Mouse (Mus musculus) hindbrain, embryonic 15.5 days (tissue): ENCODE results near the gene Hps6. TPM values are rescaled to one million over a fixed set of nuclear protein-coding genes. Genes with fewer than 3 reads are reported as not detected.
A peak's percentile ranks its signal among the peaks of the same experiment; 100 is the strongest.
"Not testable (repeated sequence)": the region's sequence is repeated elsewhere in the genome, so short reads cannot be mapped to it uniquely, and the experiment has no call there.

Source experiments
- ATAC-seq: fragments of 200-750 bp; cut with Nextera tagmentation; 2 replicates; pipeline ENCODE4 v1.8.0; 2017; ENCODE audit warnings: low read depth, moderate number of reproducible peaks, moderate TSS enrichment; ENCODE audit not compliant: low FRiP score
- H3K27ac ChIP-seq: fragments of 300-500 bp; sonication (generic); replicated peaks from 2 replicates; pipeline ENCODE4 v1.5.1; 2015; ENCODE audit warnings: mild to moderate bottlenecking, inconsistent platforms
- H3K27me3 ChIP-seq: fragments of 300-500 bp; sonication (generic); 2 replicates; pipeline ENCODE4 v1.6.1; 2015; ENCODE audit warnings: control low read depth, inconsistent platforms
- H3K36me3 ChIP-seq: fragments of 300-500 bp; sonication (generic); 2 replicates; pipeline ENCODE4 v1.6.1; 2015; ENCODE audit warnings: control low read depth, inconsistent platforms
- H3K4me1 ChIP-seq: fragments of 300-500 bp; sonication (generic); replicated peaks from 2 replicates; pipeline ENCODE4 v1.6.1; 2015; ENCODE audit warnings: control low read depth, inconsistent platforms
- H3K4me2 ChIP-seq: fragments of 300-500 bp; sonication (generic); 2 replicates; pipeline ENCODE4 v1.6.1; 2015; ENCODE audit warnings: moderate library complexity, mild to moderate bottlenecking, inconsistent platforms
- H3K4me3 ChIP-seq: fragments of 300-500 bp; sonication (generic); 2 replicates; pipeline ENCODE4 v1.5.1; 2015; ENCODE audit warnings: mild to moderate bottlenecking, inconsistent platforms
- H3K9ac ChIP-seq: fragments of 300-500 bp; sonication (generic); 2 replicates; pipeline ENCODE4 v1.6.1; 2015; ENCODE audit warnings: inconsistent platforms
- H3K9me3 ChIP-seq: fragments of 300-500 bp; sonication (generic); 2 replicates; pipeline ENCODE4 v1.6.1; 2016; ENCODE audit warnings: control low read depth, inconsistent platforms
- WGBS: fragments of 180-500 bp; shearing (Covaris S2); methylation state at CpG from one replicate; pipeline ENCODE4 v1.1.7; 2015; 5-methylcytosine and 5-hydroxymethylcytosine counted together
- polyA plus RNA-seq: library from polyadenylated mRNA; unstranded; fragments of >200 nt; fragmentation: Nextera tagmentation; extraction: Ambion mirVana; gene quantifications from 2 replicates; pipeline ENCODE4 v1.2.1, GENCODE M21; 2015

The Hps6 gene
- 4.2 and 5.0 TPM in 2 replicates for polyA plus RNA-seq

DNA sequence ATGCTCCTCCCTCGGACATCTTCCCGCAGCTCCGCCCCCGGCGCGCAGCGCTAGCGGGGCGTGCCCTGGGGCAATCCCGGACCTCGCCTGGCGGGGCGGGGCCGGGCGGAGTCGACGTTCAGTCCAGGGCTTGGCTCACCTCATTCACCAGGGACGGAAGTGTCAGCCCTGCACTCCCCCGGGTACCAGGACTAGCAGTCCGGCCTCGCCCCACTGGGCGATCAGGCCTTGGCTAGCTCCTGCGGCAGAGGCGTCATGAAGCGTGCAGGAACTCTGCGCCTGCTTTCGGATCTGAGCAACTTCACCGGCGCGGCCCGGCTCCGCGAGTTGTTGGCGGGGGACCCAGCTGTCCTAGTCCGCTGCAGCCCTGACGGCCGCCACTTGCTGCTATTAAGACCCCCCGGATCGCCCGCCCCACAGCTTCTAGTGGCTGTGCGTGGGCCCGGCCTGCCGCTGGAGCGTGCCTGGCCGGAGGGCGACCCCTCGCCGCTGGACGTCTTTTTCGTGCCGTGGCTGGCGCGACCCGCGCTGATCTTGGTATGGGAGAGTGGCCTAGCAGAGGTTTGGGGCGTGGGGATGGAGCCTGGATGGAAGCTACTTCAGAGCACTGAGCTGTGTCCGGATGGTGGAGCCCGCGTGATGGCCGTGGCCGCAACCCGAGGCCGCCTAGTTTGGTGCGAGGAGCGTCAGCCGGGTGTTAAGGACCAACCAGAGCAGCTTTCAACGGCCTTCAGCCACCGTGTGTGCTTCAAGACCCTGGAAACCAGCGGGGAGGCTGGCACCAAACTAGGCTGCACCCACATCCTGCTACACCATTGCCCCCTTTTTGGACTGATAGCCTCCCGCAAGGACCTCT lies at the start of gene Hps6:
Hps6 (plus strand) TSS at position 138 of the 856 bp plus-strand sequence.
- Histone ChIP-seq H3K4me2 (peak within 1 kb of the TSS; percentile 95), H3K9ac (peak within 1 kb of the TSS; percentile 51), H3K27ac (no peak within 1 kb of the TSS), H3K27me3 (0 out of 2 replicates have a peak, but pooled peaks cover 10% of the 10 kb centered on the region), H3K9me3 (no peaks in the 10 kb centered on the region), H3K4me1 (peaks cover 21% of the 10 kb centered on the region), H3K36me3 (no peaks in the 10 kb centered on the region), H3K4me3 (peak within 1 kb of the TSS; percentile 52)
- 1% methylated on average over 69 of the region's 70 CpGs for WGBS
- peak; percentile 62 for ATAC-seq

DNA sequence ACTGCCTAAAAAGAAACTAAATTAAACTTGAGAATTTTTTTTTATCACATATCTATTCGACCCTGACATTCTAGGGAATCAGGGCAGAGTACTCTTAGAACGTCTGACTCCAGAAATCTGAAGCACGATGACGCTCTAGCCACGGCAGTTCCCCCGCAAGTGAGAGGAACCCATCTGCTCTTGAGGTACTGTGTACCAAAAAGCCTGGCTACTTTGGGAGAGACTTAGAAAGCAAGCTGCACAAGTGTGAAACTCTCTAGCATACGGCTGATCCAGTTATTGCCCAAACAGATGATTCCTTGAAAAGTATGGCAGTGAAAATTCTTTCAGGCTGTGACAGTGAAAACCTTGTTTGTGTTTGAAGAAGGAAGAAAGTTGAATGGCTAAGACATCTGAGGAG lies 46.6 kb upstream of the Hps6 start:
- H3K4me2 ChIP-seq = no peak overlapping the region
- H3K9ac ChIP-seq = no peak overlapping the region
- H3K9me3 ChIP-seq = no peaks in the 10 kb centered on the region
- H3K36me3 ChIP-seq = peaks cover 33% of the 10 kb centered on the region
- peaks cover 11% of the 10 kb centered on the region; the same call in 1 of the 2 replicates for H3K4me1 ChIP-seq
- no peak for ATAC-seq
- no peak overlapping the region for H3K27ac ChIP-seq
- H3K4me3 ChIP-seq = no peak overlapping the region
- WGBS = 93% methylated on average over 7 of the region's 7 CpGs
- H3K27me3 ChIP-seq = no peaks in the 10 kb centered on the region

DNA sequence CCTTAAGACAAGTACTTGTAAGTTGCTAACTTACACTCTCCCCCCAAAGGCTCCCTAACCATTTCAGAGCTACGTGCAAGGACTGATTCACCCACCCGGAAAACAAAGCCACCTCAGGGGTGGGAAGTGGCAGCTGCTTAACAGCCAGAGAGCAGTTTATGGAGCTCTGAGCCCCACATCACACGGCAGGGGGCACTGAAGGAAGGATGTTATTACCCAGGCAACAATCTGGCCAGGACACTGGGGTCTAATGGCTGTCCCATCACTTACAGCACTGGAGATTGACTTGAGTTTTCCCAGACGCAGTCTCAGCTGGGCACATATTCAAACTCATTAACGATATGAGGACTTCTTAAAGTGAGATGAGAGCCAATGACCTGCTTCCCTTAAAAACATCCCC lies 42.5 kb upstream of the Hps6 start:
- Histone ChIP-seq H3K4me3 (no peak overlapping the region), H3K27me3 (no peaks in the 10 kb centered on the region), H3K4me2 (no peak overlapping the region), H3K9me3 (no peaks in the 10 kb centered on the region), H3K27ac (no peak overlapping the region), H3K36me3 (peaks cover 38% of the 10 kb centered on the region), H3K9ac (no peak overlapping the region), H3K4me1 (peaks cover 11% of the 10 kb centered on the region; the same call in 1 of the 2 replicates)
- ATAC-seq = no peak
- WGBS = 17% methylated on average over 5 of the region's 5 CpGs

DNA sequence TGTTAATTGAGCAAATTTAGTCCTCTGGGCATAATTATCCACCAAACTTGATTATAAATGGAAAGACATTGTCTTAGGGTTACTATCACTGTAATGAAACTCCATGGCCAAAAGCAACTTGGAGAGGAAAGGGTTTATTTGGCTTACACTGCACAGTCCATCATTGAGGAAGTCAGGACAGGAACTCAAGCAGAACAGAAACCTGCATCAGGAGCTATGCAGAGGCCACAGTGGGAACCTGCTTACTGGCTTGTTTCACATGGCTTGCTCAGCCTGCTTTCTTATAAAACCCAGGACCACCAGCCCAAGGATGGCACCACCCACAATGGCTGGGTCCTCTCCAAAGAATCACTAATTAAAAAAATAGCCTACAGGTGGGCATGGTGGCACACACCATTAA lies 18.9 kb upstream of the Hps6 start:
- Histone ChIP-seq H3K4me1 (no peaks in the 10 kb centered on the region), H3K27me3 (no peaks in the 10 kb centered on the region), H3K9me3 (no peaks in the 10 kb centered on the region), H3K4me2 (no peak overlapping the region), H3K27ac (no peak overlapping the region), H3K4me3 (no peak overlapping the region), H3K36me3 (no peaks in the 10 kb centered on the region), H3K9ac (no peak overlapping the region)
- no peak for ATAC-seq

DNA sequence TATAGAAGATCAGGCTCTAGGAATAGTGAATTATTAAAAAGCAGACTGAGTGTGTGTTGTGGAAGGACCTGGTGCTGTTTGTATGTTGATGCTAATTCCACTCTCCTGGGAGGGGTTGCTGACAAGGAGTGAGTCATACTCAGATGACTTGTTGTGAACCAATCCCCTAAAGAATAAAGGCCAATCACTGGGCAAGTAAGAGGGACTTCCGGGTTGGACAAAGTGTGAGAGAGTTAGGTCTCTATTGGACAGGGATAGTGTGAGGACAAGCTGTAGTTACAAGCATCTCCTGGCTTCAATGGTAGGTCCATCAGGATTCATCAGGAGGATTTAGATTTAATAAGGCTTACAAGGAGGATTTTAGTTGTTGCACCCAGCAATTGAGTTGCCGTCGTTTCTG lies 15.1 kb upstream of the Hps6 start:
- Histone ChIP-seq H3K4me2 (no peak overlapping the region), H3K9ac (no peak overlapping the region), H3K27me3 (no peaks in the 10 kb centered on the region), H3K4me1 (no peaks in the 10 kb centered on the region), H3K9me3 (no peaks in the 10 kb centered on the region), H3K27ac (no peak overlapping the region), H3K36me3 (no peaks in the 10 kb centered on the region), H3K4me3 (no peak overlapping the region)
- 95% methylated on average over 3 of the region's 3 CpGs for WGBS
- ATAC-seq = no peak

DNA sequence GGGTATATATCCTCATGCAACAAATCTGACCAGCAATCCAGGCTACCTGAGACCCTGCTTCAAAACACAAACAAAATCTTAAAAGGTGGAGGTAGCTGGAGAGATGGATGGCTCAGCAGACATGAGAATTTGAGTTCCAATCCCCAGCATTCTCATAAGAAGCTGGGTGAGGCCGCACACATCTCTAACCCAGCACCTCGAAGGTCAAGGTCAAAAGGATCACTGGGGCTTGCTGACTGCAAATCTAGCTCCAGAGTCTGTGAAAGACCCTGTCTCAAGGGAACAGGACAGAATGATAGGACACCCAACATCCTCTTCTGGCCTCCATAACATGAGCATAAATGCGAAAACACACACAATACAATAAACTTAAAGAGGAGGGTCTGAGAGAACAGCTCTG lies 12.1 kb upstream of the Hps6 start:
- Histone ChIP-seq H3K36me3 (0 out of 2 replicates have a peak, but pooled peaks cover 4% of the 10 kb centered on the region), H3K9ac (no peak overlapping the region), H3K27me3 (no peaks in the 10 kb centered on the region), H3K4me1 (no peaks in the 10 kb centered on the region), H3K4me2 (no peak overlapping the region), H3K9me3 (no peaks in the 10 kb centered on the region), H3K27ac (no peak overlapping the region), H3K4me3 (no peak overlapping the region)
- ATAC-seq = no peak
- 95% methylated on average over 3 of the region's 3 CpGs for WGBS

DNA sequence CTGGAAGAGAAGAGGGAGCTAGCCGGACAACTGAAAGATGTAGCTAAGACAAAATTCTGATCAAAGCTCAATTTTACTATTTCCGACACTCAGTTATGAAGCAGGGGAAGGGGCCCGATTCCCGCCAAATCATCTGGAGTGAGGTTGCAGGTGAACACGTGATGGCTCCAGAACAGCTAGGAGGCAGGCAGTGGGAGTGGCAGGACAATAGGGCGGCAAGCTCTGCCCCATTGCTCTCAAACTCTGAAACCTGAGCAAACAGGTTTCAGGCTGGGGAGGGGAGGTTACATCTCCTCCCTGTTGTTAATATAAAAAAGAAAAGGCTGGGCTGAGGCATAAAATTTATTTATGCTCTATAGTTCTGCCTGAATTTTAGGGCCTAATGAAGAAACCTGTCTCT lies 9.9 kb upstream of the Hps6 start:
- H3K27me3 ChIP-seq, H3K9ac ChIP-seq, H3K4me3 ChIP-seq, H3K9me3 ChIP-seq, H3K27ac ChIP-seq, ATAC-seq, H3K4me2 ChIP-seq, H3K36me3 ChIP-seq: not testable (repeated sequence)
- 91% methylated on average over 6 of the region's 6 CpGs for WGBS
- H3K4me1 ChIP-seq = peaks cover 11% of the 10 kb centered on the region

DNA sequence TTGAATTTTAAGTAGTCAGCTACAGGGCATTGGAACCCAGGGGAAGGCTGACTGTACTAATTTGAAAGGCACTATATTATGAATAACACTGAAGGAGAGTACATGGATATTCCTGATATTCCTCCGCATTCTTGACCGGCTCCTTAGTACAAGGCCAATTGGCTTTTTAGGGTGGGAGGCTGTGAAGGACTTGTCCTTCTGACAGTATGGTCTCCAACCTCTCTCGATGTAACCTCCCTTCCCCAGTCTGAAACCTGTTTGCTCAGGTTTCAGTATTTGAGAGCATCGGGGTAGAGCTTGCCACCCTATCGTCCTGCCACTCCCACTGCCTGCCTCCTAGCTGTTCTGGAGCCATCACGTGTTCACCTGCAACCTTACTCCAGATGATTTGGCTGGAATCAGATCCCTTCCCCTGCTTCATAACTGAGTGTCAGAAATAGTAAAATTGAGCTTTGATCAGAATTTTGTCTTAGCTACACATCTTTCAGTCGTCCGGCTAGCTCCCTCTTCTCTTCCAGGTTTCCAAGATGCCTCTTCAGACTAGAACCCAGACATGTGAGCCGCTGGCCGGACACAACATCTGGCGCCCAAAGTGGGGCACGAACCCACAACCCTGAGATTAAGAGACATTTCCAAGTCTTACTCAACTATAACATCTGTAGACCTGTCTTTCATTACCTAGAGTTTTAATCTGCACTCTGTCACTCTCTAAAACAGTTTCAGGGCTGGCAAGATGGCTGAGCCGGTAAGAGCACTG lies 9.1 kb upstream of the Hps6 start:
- WGBS = 95% methylated on average over 13 of the region's 13 CpGs

DNA sequence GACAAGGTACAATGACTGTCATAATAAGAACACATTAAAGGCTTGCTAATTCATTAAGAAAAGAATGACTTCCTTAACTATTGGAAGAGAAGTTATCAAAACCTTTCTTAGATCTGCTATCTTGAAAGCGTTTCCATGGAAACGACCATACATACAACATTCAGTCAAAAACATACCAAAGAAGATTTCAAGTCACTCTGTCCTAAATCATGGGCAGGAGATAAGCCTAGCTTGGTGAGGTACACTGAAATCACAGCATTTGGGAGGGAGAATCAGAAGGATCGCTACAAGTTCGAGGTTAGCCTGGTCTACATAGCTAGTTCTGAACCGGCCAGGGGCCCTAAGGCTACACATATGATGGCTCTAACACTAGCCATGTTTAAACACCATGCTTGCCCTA lies 5.9 kb upstream of the Hps6 start:
- 0 out of 2 replicates have a peak, but pooled peaks cover 9% of the 10 kb centered on the region for H3K27me3 ChIP-seq
- H3K36me3 ChIP-seq = 0 out of 2 replicates have a peak, but pooled peaks cover 4% of the 10 kb centered on the region
- H3K4me1 ChIP-seq = peaks cover 16% of the 10 kb centered on the region
- 70% methylated on average over 5 of the region's 5 CpGs for WGBS
- no peak overlapping the region for H3K27ac ChIP-seq
- H3K9me3 ChIP-seq = no peaks in the 10 kb centered on the region
- H3K9ac ChIP-seq = peak overlapping the region; percentile 85; the same call in 1 of the 2 replicates
- H3K4me3 ChIP-seq = peak overlapping the region; percentile 81
- no peak for ATAC-seq
- H3K4me2 ChIP-seq = peak overlapping the region; percentile 63

More for the DNA sequence above, 9.1 kb upstream of the Hps6 start:
- Histone ChIP-seq H3K4me3 (no peak overlapping the region), H3K9ac (no peak overlapping the region), H3K36me3 (0 out of 2 replicates have a peak, but pooled peaks cover 4% of the 10 kb centered on the region), H3K27ac (no peak overlapping the region), H3K4me2 (no peak overlapping the region), H3K4me1 (peaks cover 16% of the 10 kb centered on the region), H3K9me3 (no peaks in the 10 kb centered on the region), H3K27me3 (no peaks in the 10 kb centered on the region)
- ATAC-seq = no peak

DNA sequence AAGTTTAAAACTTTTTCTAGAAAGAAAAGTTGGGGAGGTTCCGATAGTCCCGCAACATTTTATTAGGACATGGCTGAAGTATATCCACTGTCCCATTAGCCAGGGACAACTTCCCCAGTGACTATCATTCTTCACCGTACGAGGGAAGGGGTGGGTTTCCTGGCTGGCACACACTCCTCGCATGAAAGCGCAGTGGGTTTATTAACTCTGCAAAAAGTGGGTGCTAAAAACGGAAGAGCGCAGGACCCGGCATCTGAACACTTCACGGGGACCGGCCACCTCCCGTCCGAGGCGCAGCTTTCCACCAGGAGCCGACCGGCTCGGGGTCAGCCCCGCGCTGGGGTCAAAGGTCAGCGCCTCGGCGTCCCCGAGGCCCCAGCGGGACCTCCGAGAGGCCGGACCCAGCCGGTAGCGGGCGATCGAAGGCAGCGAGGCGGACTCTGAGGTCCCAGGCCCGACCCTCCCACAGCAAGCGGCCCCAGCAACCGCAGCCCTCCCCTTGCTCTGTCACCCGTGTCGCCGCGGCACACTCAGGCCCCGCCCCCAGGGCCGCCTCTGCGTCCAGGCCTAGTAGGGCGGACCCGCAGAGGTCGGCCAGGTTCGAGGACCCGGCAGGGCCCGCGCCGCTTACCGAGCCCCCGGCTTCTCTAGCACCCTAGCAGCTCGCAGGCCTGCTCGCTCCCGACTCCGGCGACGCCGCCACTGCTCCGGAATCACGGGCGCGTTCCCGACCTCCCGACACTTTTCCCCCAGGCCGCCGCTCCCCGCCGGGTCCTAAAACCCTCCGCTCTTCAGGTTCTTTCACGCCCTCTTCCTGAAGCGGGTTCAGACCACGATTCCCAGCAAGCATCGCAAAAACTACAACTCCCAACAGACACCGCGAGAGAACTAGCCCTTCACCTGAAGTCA lies 5.3 kb upstream of the Hps6 start, which contains the start of gene Armh3:
Armh3 (minus strand) TSS at position 704 of the 909 bp plus-strand sequence.
- ATAC-seq = peak; percentile 95
- 0 out of 2 replicates have a peak, but pooled peaks cover 10% of the 10 kb centered on the region for H3K27me3 ChIP-seq
- peak within 1 kb of the TSS; percentile 81 for H3K4me3 ChIP-seq
- WGBS = 1% methylated on average over 47 of the region's 76 CpGs
- peak within 1 kb of the TSS; percentile 94 for H3K27ac ChIP-seq
- H3K4me2 ChIP-seq = peak within 1 kb of the TSS; percentile 63
- H3K9ac ChIP-seq = peak within 1 kb of the TSS; percentile 85
- 0 out of 2 replicates have a peak, but pooled peaks cover 4% of the 10 kb centered on the region for H3K36me3 ChIP-seq
- H3K9me3 ChIP-seq = no peaks in the 10 kb centered on the region
- peaks cover 18% of the 10 kb centered on the region for H3K4me1 ChIP-seq

DNA sequence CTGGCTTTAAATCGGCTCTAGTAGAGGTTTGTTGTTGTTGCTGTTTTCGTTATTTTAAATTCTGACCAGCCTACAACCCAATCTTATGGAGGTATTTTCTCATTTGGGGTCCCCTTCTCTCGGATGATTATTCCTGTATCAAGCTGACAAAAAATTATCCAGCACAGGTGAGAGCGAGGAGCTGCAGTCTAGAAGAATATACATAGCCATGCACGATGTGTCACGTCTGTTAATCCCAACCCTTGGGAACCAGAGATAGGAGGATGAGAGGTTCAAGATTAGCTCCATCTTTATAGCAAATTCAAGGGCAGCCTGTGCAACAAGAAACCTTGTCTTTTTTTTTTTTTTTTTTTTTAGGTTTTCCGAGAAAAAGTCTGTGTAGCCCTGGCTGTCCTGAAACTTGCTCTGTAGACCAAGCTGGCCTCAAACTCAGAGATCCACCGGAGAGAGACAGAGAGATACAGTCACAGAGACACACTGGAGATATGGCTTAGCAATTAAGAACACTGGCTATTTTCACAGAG lies 4.6 kb upstream of the Hps6 start:
- peak overlapping the region; percentile 74 for H3K27ac ChIP-seq

More for the DNA sequence above, 4.6 kb upstream of the Hps6 start:
- Histone ChIP-seq H3K27me3 (0 out of 2 replicates have a peak, but pooled peaks cover 10% of the 10 kb centered on the region), H3K9me3 (no peaks in the 10 kb centered on the region), H3K4me3 (peak overlapping the region; percentile 81), H3K4me2 (peak overlapping the region; percentile 63), H3K4me1 (peaks cover 25% of the 10 kb centered on the region), H3K9ac (peak overlapping the region; percentile 85), H3K36me3 (0 out of 2 replicates have a peak, but pooled peaks cover 4% of the 10 kb centered on the region)
- peak; percentile 46; the same call in 1 of the 2 replicates for ATAC-seq
- WGBS = 10% methylated on average over 8 of the region's 8 CpGs
